Mouse (Mus musculus) retina, postnatal 7 days (tissue): ENCODE results near the gene Sec24d.
A peak's percentile ranks its signal among the peaks of the same experiment; 100 is the strongest.

Experiments used
- DNase-seq: peaks from one replicate; pipeline ENCODE4 v3.0.0-alpha.2; 2012; ENCODE audit warnings: low read depth, low spot score

Sec24d gene

DNA sequence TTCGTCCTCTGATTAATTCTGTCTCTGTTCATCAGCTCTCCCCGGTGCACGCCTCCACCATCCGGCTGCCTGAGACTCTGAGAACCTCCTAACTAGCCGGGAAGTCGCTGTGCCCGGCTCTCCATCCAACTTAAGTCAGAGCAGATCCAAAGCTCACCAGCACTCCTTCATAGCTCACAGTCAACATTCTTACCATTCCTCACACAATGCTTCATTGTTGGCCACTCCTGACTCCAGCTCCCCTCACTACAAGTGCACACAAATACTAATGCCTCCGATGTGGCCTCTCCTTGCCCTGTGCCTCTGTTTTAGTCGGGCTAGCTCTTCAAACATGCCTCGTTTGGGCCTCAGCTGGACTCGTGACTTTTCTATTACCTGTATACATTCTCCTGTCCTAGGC is 29.4 kb downstream of the Sec24d start:
- DNase-seq = no peak

DNA sequence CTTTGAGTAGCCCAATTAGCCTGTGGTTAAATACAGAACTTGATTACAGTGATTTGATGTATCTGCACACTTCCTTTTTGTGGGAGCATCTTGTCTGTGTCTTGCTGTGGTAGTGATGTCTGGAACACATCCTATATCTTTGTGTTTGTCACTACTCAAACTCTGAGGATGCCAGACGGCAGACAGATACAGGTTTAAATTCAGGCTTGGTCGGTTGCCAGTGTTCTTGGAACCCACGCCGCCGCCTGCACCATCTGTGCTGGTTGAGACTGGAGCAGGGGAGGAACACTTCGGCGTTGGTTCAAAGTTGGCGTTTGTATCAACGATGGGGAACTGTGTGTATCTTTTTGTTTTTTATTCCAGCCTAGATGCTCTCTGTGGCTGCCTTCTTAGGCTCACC is 31.0 kb downstream of the Sec24d start:
- DNase-seq = no peak

DNA sequence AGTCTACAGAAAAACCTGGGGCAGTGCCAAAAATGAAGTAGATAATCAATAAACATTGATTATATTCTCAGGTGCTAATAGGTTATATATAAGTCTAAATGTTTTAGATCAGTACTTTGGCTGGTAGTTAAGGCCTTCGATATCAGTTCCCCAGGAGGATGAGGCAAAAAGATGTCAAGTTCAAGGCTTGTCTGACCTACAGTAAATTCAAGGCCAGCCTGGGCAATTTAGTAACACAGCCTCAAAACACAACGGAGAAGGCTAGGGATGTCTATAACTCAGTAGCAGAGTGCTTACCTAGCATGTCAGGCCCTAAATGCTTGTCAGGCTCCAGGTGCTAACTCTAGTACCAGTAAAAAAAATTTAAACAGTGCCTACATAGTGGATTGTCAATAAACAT is 34.3 kb downstream of the Sec24d start:
- DNase-seq = no peak

DNA sequence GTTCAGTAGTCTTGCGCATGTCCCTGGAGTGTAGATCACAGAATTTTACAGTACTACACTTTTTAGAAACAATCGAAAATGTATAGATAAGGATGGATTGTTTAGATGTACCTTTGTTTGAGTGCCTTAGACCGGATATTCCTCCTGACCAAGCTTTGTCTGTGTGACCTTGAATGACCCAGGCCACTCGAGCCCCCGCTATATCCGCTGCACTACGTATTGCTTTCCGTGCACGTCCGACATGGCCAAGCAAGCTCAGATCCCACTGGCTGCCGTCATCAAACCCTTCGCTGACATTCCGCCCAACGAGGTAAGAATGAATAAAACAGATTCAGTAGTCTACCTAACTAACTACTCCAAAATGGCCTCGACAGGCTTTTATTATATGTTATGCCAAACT is 38.4 kb downstream of the Sec24d start:
- DNase-seq = no peak

DNA sequence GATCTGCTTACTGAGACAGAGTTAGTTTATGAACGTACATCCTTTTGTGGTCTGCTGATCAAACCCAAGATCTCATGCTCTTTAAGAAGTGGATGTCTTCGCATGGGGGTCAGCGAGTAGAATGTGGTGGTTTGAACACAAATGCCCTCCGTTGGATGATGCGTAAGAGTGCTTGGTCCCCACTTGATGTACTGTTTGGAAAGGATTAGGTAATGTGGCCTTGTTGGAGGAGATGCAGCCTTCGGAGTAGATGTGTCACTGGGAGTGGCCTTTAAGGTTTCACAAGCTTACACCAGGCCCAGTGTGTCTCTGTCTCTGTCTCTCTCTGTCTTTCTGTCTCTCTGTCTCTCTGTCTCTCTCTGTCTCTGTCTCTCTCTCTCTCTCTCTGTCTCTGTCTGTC is 40.2 kb downstream of the Sec24d start:
- no peak for DNase-seq

DNA sequence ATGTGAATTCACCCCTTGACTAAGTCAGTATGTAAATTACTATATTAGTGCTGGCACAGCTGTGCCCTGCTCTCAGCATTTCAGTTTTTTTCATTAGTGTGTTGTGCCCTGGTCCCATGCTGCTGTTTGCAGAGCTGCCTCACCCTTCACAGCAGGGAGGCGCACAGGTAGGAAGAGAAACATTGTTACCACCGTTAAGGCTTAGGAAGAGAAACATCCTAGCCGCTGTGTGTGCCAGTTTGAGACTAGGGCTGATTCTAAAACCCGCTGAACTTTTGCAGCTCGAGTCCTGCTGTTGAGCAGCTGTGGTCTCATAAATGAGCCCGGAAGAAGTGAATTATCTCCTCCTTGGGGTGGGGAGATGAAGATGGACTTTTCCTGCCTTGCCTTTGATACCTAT is 41.9 kb downstream of the Sec24d start:
- DNase-seq = no peak

DNA sequence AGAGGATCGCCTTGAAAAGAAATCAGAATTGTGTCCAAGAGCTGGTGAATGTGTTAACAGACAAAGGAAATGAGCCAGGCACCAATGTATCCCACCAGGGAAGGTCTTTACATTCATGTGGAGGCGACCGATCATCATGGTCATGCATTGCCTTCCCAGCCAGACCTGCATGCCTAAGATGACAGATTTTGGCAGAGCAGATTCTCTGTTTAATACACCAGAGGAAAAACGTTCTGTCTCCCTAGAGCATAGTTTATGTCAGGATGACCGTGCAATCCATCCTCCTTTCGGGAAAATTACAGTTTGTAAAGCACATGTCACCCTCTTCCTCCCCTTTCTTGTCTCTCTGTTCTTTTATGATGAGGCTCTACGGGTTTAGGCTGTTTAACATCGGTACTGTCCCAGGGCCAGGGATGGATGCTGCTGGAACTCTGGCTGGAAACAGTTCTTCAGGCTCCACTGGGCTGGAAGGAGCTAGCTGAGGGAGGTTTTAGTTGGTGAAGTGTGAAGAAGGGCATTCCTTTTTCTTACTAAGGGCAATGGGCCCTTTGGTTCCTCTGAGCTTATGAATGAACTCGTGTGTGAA is 45.3 kb downstream of the Sec24d start:
- DNase-seq = no peak

DNA sequence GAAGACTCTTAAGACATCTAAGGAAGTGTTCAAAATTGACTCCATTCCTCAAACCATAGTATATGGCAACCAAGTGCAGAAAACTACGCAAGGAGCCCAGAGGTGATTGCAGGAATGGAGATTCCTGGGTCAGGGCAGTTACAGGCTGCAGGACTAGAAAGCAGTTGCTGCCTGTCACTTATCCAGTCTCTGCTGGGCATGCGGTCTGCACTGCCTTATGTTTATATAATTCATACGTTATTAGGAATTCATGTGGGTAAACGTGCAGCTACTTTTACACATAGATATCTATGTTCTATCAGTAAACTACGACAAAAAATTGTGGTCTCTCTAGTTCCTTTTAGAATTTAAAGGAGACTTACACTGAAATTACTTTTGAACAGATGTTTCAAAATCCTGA is 46.2 kb downstream of the Sec24d start:
- DNase-seq = no peak

DNA sequence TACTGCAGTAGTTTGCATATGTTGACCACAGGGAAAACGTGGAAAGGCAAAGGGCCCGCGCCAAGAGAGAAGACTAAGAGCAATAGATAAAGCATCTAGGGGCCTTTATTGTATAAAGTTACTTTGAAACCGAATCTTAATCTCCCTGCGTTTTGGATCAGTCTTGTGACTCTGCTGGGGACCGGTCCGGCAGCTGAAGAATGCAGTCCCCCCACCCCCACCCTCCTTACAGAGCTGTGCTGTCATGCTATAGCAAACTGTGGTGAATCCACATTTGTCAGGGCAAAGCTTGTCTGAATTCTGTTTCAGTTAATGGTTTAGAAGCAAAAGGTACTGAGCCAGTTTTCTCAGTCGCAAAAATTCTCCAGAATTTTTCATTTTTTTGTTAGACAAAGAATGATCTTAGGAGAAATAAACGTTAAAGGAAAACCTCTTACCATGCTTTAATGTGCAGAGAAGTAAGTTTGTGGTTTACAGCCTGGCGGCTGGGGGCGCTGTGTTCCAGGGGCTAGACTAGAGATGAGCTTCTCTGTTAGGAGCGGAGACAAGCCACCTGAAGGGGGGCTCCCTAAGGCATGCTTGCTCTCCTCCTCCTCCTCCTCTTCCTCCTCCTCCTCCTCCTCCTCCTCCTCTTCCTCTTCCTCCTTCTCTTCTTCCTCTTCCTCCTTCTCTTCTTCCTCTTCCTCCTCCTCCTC is 46.8 kb downstream of the Sec24d start:
- DNase-seq = no peak

DNA sequence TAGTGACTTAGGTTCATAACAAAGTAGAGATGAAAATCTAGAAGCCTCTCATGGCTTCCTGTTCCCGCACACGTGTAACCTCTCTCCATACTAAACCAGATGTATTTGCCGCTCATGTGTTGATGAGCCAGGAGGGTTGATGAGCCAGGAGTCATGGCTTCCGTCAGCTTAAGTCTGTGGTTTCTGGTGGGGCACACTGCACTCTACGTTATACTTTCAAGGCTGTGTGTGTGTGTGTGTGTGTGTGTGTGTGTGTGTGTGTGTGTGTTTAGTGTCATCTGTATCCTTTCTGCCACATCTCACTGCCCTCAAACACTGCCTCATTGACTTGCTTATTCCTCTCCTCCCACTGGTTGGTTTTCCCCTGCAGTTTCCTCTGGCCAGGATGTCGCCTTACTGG is 48.8 kb downstream of the Sec24d start:
- DNase-seq = no peak

DNA sequence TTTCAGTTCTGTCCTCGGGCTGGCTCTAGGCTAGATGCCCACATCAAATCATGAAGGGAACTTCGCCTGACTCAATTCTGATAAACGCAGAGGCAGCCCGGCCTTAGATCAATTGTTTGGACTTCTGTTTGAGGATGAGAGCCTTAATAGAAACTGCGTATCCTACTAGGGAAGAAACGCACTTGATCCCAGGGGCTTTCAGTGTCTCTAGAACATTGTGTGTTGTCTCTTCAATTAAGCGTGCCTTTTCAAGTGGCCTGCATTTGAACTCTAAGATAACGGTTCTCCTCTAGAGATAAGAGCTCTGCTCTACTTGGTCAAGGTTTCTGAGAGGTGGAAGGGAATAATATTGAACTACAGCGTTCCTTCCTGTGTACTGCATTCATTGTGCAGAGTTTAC is 49.8 kb downstream of the Sec24d start:
- DNase-seq = no peak

DNA sequence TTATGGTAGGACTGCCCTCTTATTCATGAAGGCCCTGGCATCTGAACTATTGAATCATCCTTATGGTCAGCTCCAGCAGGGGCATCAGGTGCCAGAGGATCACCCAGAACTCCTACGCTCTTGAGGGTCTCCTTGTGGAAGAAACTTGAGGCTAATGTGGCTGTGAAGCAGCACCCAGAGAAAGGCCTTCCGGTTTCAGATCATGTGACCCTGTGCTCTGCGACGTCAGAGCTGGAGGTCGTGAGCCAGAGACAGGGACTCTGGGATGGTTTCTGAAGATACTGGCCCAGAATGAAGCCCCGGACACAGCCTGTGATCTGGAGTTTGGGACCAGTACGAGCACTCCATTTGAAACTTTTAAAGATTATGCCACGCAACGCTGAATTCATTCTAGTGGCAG is 53.1 kb downstream of the Sec24d start:
- DNase-seq = no peak

DNA sequence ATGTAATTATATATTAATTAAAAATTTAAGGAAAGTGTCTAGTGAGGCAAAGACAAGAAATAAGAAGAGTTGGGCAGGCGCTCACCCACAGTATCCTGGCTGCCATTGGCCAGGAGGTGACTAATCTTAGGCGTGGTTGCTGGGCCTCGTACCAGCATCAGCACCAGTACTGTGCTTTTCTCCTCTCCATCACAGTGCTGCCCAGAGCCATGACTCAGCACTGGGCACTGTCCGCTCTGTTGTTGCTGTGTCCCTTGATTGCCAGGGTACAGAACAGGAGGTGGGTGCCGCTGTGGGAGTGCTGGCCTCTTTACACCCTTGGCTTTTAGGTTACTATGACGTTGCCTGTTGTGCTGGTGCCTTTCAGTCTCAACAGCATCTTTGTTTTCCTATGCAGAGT is 54.4 kb downstream of the Sec24d start:
- DNase-seq = no peak

DNA sequence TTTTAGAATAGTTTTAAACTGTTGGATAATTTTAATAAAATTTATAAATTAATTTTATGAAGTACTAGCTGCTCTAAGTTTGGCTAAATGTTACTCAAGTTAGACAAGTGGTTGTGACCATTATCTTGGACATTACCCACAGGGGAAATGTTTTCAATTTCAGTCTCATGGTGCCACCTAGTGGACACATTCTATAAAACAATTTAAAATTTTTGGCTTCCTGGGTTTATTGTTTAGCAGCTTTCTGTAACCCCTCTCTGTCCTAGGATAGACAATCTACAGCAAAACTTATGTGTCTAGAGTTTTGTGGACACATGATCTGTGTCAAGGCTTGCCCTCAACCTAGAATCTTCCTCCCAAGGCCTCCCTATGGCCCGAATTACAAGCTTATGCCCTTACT is 54.9 kb downstream of the Sec24d start:
- peak; percentile 29 for DNase-seq

DNA sequence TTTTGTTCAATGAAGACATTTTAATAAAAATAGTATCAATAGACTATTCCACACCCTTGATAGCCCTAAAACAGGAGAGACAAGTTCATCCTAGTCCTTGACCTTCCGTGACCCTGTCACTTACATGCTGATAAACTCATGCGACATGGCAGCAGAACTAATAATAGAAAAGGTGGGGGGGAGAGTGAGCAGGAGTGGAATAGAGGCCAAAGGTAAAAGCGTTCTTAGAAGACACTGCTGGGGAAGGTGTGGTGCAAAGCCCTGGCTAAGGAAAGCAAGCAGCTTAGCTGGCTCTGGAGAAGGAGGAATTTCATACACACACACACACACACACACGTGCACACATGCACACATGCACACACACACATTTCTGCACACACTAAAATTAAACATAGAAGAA is 57.1 kb downstream of the Sec24d start:
- DNase-seq = no peak

DNA sequence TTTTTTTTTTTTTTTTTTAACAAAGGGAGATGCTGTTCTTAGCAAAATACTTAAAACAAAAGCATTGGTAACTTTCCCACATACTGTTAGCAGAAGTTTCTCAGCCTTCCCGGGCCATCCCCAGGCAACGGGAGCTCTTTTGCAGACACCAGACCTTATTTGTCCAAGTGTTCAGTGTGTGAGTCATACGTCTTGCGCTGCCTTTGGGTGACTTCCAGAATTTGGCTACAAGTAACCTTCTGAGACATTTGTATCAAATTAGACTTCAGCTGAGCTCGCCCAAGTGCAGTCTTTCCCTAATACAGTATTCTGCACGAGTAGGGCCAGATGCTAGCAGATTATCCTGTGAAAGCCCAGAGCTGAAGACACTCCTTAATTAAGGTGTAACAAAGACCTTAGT is 62.0 kb downstream of the Sec24d start:
- no peak for DNase-seq

DNA sequence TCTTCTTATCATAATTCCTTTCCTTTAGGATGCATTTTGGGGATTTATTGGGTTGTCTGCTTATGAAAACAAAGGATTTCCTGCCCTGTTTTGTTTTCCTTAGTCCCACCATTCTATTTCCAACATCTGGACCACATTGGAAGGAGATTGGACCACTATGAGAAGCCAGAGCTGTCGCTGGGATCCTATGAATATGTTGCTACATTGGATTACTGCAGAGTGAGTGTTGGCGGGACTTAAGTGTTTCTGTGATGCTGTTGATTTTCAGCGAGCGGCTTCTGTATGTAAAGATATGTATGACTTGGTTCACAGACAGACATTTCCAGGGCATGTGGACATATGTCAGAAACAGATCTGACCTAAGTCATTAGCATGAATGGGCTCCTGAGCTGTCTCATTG is 63.0 kb downstream of the Sec24d start:
- DNase-seq = no peak

DNA sequence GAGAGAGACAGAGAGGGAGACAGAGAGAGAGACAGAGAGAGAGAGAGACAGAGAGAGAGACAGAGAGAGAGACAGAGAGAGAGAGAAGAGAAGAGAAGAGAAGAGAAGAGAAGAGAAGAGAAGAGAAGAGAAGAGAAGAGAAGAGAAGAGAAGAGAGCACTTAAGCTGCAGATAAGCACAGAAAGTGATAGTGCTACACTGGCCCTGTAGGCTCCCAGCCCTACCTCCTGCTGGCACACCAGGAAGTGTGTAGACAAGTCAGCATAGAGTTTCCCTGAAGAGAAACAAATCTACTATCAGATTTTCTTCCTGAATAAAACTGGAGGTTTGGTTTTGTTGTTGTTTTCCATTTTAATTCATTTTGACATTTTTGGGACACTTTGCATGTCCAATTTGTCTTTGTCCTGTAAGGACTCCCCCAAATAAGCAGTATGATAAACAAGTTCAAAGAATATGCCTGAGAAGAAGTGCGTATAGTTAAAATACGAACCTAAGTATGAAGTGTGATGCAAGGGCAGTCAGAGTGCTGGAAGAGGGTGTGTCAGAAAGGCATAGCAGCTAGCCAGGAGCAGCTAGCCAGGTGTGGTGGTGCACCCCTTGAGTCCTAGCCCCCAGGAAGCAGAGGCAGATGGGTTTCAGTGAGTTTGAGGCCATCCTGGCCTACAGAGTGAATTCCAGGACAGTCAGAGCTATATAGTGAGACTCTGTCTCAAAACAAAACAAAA is 65.2 kb downstream of the Sec24d start:
- DNase-seq = no peak

DNA sequence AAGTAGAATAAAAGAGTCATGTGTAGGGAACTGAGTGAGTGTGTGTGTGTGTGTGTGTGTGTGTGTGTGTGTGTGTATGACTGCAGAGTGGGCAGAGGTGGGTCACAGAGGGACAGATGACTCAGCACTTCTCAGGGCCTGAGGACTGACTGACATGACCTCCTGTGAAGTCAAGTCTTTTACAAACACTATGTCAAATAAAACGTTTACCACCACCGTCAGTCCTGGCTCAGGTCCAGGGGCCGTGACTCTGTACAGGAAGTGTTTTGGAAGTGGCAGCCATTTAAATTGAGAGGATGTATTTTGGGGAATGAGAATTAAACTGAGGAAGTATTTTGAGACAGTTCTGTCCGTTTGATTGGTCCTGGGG is 65.8 kb downstream of the Sec24d start:
- no peak for DNase-seq

DNA sequence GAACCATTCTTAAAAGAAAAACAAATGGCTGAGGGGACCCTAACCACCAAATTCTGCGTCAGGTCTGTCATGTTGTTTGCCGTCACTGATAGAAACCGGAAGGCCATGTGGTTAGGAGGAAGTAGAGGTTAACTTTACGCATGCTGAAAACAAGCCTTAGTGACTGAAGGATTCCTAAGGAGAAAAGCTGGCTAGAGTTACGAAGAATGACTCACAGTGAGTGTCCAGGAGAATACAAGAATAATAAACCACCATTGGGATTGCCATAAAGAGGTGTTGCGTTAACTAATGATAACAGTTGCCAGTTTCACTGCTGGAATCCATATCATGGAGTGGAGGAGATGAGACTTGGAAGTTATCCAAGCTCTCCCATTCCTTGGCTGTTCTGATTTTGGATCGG is 67.7 kb downstream of the Sec24d start:
- no peak for DNase-seq

DNA sequence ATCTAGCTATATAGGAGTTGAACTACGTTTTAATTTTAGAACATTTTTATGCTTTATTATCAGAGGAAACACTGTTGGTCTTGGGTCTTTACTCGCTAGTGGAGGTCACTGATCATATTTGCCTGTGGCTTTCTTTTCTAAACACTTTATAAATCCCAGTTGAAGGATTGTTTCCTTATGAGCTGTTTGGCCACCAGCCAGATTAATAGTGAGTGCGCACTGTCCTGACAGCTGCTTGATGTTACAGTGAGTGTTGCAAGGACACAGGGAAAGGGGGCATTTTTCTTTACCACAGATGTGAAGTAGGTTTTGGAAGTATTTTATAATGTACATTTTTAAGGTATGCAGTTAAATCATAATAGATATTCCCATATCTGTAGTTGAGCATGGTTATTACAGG is 68.2 kb downstream of the Sec24d start:
- peak; percentile 19 for DNase-seq

DNA sequence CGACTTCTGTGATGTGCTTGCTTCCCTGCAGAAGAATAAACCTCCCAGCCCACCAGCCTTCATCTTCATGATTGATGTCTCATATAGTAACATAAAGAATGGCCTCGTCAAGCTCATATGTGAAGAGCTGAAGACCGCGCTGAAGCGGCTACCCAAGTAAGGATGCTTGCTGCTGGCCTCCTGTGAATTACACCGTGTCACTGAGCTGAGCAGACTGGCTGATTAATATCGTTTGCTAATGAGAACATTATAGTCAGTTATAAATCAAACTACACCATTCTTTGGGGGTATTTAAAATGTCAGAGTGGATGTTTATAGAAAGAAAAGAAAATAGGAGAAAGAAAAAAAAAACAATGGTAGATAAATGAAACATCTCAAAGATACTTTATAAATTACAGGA is 69.2 kb downstream of the Sec24d start:
- DNase-seq = no peak

DNA sequence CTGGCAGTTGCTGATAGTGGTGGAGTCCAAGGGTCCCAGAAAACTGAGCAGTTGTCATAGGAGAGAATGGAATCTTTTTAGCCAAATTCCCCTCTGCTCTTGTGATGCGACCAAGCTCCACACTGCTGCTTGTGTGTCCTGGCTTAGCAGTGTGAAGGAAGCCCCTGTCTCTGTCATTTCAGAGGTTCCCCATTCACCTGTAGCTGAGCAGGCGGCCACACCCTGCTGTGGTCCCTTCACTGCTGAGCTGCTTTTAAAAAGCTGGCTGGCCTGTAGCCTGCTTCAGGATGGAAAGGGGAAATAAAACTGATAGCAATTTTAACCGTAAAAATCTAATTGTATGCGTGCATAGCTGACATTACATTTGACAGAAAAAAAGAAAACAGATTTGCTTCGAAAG is 69.7 kb downstream of the Sec24d start:
- DNase-seq = no peak
